Mouse (Mus musculus) heart, embryonic 12.5 days (tissue): ENCODE measurements around the gene Disp1. TPM values are rescaled to one million over a fixed set of nuclear protein-coding genes. Genes with fewer than 3 reads are reported as not detected.
A peak's percentile ranks its signal among the peaks of the same experiment; 100 is the strongest.

Experiments
- ATAC-seq: fragments of 200-750 bp; cut with Nextera tagmentation; 2 replicates; pipeline ENCODE4 v1.8.0; 2017; ENCODE audit warnings: moderate TSS enrichment, moderate library complexity; ENCODE audit not compliant: insufficient number of reproducible peaks, low FRiP score
- H3K27ac ChIP-seq: fragments of 300-500 bp; sonication (generic); 2 replicates; pipeline ENCODE4 v1.5.1; 2016; ENCODE audit warnings: mild to moderate bottlenecking, moderate library complexity; ENCODE audit not compliant: poor library complexity, severe bottlenecking
- H3K27me3 ChIP-seq: fragments of 300-500 bp; sonication (generic); replicated peaks from 2 replicates; pipeline ENCODE4 v1.6.1; 2016; ENCODE audit warnings: mild to moderate bottlenecking, moderate library complexity
- H3K36me3 ChIP-seq: fragments of 300-500 bp; sonication (generic); 2 replicates; pipeline ENCODE4 v1.6.1; 2016; ENCODE audit warnings: mild to moderate bottlenecking, moderate library complexity
- H3K4me1 ChIP-seq: fragments of 300-500 bp; sonication (generic); replicated peaks from 2 replicates; pipeline ENCODE4 v1.6.1; 2016; ENCODE audit warnings: mild to moderate bottlenecking
- H3K4me2 ChIP-seq: fragments of 300-500 bp; sonication (generic); 2 replicates; pipeline ENCODE4 v1.6.1; 2016; ENCODE audit warnings: mild to moderate bottlenecking, moderate library complexity
- H3K4me3 ChIP-seq: fragments of 300-500 bp; sonication (generic); 2 replicates; pipeline ENCODE4 v1.5.1; 2016; ENCODE audit warnings: mild to moderate bottlenecking
- H3K9ac ChIP-seq: fragments of 300-500 bp; sonication (generic); 2 replicates; pipeline ENCODE4 v1.6.1; 2016; ENCODE audit warnings: mild to moderate bottlenecking, moderate library complexity
- H3K9me3 ChIP-seq: fragments of 300-500 bp; sonication (generic); replicated peaks from 2 replicates; pipeline ENCODE4 v1.6.1; 2016; ENCODE audit warnings: mild to moderate bottlenecking, moderate library complexity
- WGBS: fragments of 180-500 bp; shearing (Covaris S2); methylation state at CpG from one replicate; pipeline ENCODE4 v1.1.7; 2016; 5-methylcytosine and 5-hydroxymethylcytosine counted together
- polyA plus RNA-seq: library from polyadenylated mRNA; unstranded; fragments of >200 nt; fragmentation: Nextera tagmentation; extraction: Ambion mirVana; gene quantifications from 2 replicates; pipeline ENCODE4 v1.2.1, GENCODE M21; 2016

Disp1 gene
- polyA plus RNA-seq, 1 experiment from 2014 or later, result 10.9 TPM

DNA sequence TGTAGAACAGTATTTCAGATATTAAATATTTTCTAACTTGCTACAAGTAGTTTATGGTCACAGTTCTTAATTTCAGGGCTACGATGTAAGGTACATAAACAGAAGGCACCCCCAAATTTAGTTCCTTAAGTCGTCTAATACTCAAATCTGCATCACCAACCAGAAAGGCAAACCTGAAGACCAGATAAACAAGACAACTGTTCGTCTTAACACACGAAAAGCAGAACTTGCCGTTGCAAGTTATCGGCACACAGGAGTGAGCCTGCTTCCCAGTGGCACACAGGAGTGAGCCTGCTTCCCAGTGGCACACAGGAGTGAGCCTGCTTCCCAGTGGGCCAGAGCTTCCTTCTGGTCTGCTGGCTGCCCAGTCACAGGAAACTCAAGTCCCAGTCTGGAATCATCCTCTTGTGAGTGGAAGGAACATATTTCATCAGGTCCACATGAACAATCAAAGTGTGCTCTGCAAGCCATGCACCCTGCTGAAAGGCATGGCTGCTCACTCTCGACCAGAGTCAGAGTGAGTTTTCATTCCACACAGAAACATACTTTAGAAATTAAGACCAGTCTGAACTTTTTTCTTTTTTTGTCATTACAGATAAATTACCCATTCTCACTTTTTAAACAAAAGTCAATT lies 75.1 kb downstream of the Disp1 start:
- WGBS, result 49% methylated on average over 7 of the region's 7 CpGs
- H3K4me2 ChIP-seq, result peak overlapping the region; percentile 54
- no peaks in the 10 kb centered on the region for H3K27me3 ChIP-seq
- no peaks in the 10 kb centered on the region for H3K9me3 ChIP-seq
- H3K4me1 ChIP-seq, result peaks cover 52% of the 10 kb centered on the region
- ATAC-seq, result no peak
- no peak overlapping the region; the same call in 1 of the 2 replicates for H3K9ac ChIP-seq
- no peak overlapping the region for H3K27ac ChIP-seq
- no peak overlapping the region for H3K4me3 ChIP-seq
- no peaks in the 10 kb centered on the region for H3K36me3 ChIP-seq

DNA sequence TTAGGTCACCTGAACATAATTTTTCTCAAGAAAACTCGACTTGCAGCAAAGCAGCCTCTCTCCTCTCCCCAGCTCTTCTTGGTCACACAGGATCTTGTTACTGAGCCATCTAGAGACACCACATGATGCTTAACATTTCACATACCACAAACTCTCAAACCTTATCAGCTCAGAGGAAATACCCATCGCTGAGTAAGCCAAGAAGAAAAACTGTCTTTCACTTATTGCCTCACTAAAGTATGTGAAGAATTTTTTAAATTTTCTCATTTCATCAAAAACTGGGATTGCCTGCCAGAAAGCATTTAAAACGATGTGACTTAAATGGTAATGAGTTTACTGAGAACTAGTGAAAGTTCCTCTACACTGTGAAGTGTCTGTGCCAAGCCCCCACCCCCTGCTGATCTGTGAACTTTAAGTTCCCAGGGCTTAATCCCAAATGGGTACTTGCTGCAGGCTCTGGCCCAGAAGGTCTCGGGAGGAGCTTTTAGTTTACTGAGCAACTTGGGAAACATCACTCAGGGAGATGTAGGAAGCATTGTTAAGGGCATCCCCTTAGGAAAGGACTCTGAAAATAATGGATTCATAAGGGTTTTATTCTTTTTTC lies 76.6 kb downstream of the Disp1 start:
- Histone ChIP-seq H3K4me3 (no peak overlapping the region), H3K9me3 (no peaks in the 10 kb centered on the region), H3K9ac (no peak overlapping the region), H3K27me3 (no peaks in the 10 kb centered on the region), H3K27ac (no peak overlapping the region), H3K4me2 (no peak overlapping the region), H3K36me3 (no peaks in the 10 kb centered on the region), H3K4me1 (peaks cover 51% of the 10 kb centered on the region)
- no peak for ATAC-seq
- WGBS, result 12% methylated on average over 4 of the region's 4 CpGs

DNA sequence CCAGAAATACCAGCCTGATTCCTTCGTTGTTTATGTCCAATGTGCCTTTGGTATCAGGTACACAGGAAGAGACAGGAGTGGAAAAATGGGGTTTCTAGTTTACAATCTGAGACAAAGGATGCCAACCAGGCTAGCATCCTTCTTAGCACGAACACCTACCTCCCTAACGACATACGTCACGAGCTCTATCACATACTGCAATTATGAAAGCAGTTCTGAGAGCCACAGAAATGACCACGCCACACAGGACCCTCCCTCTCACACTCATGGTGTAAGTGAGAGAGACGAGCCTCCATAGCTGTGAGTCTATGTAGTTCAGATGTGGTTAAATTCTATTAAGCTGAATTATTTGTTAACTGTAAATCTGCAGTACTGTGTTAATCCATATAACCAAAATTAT lies 78.1 kb downstream of the Disp1 start:
- no peak overlapping the region for H3K27ac ChIP-seq
- H3K4me3 ChIP-seq, result no peak overlapping the region
- no peaks in the 10 kb centered on the region for H3K9me3 ChIP-seq
- peaks cover 53% of the 10 kb centered on the region for H3K4me1 ChIP-seq
- no peaks in the 10 kb centered on the region for H3K36me3 ChIP-seq
- 72% methylated on average over 7 of the region's 7 CpGs for WGBS
- no peak overlapping the region for H3K4me2 ChIP-seq
- H3K27me3 ChIP-seq, result no peaks in the 10 kb centered on the region
- ATAC-seq, result no peak
- no peak overlapping the region for H3K9ac ChIP-seq

DNA sequence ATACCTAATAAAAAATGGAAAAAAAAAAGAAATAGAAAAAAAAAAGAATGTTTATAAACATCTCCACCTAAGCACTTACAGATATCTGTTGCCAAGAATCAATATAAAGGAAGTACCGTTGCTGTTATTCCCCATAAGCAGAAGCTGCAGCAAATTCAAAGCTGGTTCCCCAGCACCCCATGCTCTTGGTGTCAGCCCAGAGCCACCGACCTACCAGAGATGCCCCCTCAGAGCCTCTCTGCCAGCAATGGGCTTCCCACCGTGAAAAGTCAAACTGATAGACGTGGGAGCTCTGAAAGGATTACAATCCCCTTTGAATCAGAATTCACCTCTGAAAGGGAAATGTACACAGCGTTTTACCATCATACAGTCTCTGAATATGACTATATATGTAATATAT lies 78.8 kb downstream of the Disp1 start:
- H3K9ac ChIP-seq, result no peak overlapping the region
- peaks cover 58% of the 10 kb centered on the region for H3K4me1 ChIP-seq
- no peak overlapping the region for H3K4me2 ChIP-seq
- H3K4me3 ChIP-seq, result no peak overlapping the region
- no peaks in the 10 kb centered on the region for H3K36me3 ChIP-seq
- H3K27ac ChIP-seq, result no peak overlapping the region
- ATAC-seq, result no peak
- WGBS, result 65% methylated on average over 5 of the region's 5 CpGs
- H3K9me3 ChIP-seq, result no peaks in the 10 kb centered on the region
- H3K27me3 ChIP-seq, result no peaks in the 10 kb centered on the region

DNA sequence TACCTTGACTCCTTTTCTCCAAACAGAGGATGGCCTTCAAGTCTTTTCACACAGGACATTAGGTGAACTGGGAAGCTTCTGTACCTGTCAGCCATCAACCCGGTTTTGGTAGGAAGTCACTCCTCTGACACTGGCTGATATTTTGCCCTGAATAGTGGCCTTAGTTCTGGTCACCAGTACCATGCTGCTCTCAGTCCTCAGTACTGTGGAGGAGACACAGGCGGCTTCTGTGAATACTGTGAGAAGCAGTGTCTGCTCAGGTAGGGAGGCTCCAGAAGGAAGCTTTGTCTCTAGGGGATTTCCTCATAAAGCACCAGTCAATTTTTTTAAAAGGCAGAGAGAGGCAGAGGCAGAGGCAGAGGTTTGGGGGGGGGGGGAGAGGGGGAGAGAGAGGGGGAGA lies 80.0 kb downstream of the Disp1 start:
- Histone ChIP-seq H3K9ac (peak overlapping the region; percentile 44; the same call in 1 of the 2 replicates), H3K9me3 (no peaks in the 10 kb centered on the region), H3K4me3 (no peak overlapping the region), H3K36me3 (no peaks in the 10 kb centered on the region), H3K4me1 (peaks cover 55% of the 10 kb centered on the region), H3K4me2 (0 out of 2 replicates have a peak overlapping the region, but pooled peaks have one; percentile 27), H3K27ac (0 out of 2 replicates have a peak overlapping the region, but pooled peaks have one; percentile 13), H3K27me3 (no peaks in the 10 kb centered on the region)
- ATAC-seq, result no peak
- 54% methylated on average over 2 of the region's 2 CpGs for WGBS

DNA sequence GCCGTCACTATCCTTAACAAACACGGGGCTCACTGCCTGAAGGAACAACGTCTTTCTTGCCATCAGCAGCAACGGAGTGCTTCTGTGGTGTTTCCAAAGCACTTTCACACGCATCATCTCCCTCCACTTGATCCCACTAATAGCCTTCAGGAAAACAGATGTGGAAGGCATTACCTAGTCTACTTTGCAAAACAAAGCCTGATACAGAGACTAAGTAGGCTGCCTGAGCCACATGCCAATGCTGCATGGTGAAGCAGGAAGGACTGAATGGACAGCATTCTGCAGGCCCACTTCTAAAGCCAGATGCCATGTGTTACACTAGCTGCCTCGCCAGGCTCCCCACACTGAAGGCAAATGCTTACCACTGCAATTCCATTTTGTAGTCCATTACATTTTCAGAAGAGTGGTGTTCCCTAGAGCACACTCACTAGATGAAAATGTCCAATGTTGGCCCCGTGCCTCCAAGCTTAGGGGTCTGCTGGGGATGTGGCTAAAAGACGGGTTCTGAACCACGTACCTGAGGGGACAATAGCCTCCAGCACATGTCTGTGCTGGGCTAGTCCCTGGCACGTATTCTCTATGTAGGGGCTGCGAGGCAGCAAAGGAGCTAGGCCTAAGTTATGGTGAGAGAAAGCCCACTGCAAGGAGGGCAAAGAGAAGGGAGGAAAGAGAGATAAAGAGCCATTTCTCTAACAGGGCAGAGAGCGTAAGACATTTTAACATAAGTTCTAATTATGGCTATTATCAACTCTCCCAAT lies 80.6 kb downstream of the Disp1 start:
- no peak overlapping the region for H3K4me3 ChIP-seq
- no peak overlapping the region for H3K9ac ChIP-seq
- WGBS, result 68% methylated on average over 12 of the region's 12 CpGs
- no peak overlapping the region for H3K4me2 ChIP-seq
- no peaks in the 10 kb centered on the region for H3K27me3 ChIP-seq
- H3K4me1 ChIP-seq, result peaks cover 55% of the 10 kb centered on the region
- H3K27ac ChIP-seq, result no peak overlapping the region
- no peaks in the 10 kb centered on the region for H3K9me3 ChIP-seq
- H3K36me3 ChIP-seq, result no peaks in the 10 kb centered on the region
- no peak for ATAC-seq

DNA sequence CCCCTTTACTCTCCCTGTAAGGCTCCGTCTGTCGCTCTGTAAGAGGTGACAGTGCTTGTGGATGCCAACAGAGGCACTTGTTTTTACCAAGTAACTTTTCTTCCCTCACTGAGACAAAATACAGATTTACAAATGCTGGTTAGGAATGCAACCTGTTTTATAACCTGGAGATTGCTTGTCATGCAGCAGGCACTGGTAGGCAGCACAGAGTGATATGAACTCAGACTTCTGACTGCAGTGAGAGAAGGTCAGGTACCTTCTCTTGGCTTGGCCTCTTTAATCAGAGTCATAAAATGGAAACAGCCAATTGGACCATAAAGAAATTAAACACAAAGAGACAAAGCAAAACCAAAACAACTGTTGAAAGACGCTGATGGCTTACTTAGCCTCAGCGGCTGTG lies 83.2 kb downstream of the Disp1 start:
- no peak overlapping the region for H3K9ac ChIP-seq
- peaks cover 5% of the 10 kb centered on the region for H3K36me3 ChIP-seq
- WGBS, result 59% methylated on average over 4 of the region's 4 CpGs
- H3K4me3 ChIP-seq, result no peak overlapping the region
- ATAC-seq, result no peak
- H3K4me2 ChIP-seq, result no peak overlapping the region
- peaks cover 71% of the 10 kb centered on the region for H3K4me1 ChIP-seq
- H3K27me3 ChIP-seq, result no peaks in the 10 kb centered on the region
- no peak overlapping the region for H3K27ac ChIP-seq
- H3K9me3 ChIP-seq, result no peaks in the 10 kb centered on the region

DNA sequence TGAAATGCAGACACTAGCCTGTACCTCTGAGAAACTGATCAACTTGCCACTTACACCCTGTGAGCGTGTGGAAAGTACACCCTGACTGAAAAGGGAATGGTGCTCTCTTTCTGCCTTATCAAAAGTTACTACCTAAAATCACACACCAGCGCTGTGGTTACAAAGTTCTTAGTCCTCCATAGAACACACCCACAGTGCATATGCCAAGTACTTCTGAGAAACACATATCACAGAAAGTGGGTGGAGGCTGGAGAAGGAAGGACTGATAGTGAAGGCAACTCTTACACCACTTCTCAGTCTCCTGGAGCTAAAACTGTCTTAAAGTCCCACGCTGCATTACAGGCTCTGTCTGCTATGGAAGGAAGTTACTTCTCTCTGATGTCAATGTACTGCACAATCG lies 86.9 kb downstream of the Disp1 start:
- WGBS, result 45% methylated on average over 4 of the region's 4 CpGs
- Histone ChIP-seq H3K27ac (no peak overlapping the region), H3K27me3 (no peaks in the 10 kb centered on the region), H3K4me3 (no peak overlapping the region), H3K4me2 (no peak overlapping the region), H3K4me1 (peaks cover 52% of the 10 kb centered on the region), H3K36me3 (peaks cover 5% of the 10 kb centered on the region), H3K9me3 (no peaks in the 10 kb centered on the region), H3K9ac (no peak overlapping the region)
- ATAC-seq, result no peak

DNA sequence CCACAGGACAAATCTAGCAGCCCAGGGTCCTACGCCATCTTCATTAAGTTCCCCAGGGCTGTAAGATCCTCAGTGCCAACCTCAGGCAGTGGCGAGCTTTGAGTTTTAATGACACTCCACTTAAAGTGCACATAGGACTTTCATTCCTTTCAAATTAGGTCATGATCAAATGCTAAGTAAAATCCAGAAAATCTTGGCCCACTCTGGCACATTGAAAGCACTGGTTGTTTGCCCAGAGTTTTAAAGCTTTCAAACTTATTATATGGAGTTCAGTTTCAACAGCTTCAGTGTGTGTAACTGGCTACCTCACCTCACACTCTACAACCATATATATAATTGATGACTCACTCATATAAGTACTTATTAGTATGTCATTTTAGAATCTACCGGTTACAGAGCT lies 87.9 kb downstream of the Disp1 start:
- Histone ChIP-seq H3K27me3 (no peaks in the 10 kb centered on the region), H3K36me3 (peaks cover 5% of the 10 kb centered on the region), H3K4me3 (no peak overlapping the region), H3K27ac (no peak overlapping the region), H3K4me1 (peaks cover 47% of the 10 kb centered on the region), H3K4me2 (no peak overlapping the region), H3K9ac (no peak overlapping the region), H3K9me3 (no peaks in the 10 kb centered on the region)
- ATAC-seq, result no peak
- WGBS, result 74% methylated on average over 3 of the region's 3 CpGs

DNA sequence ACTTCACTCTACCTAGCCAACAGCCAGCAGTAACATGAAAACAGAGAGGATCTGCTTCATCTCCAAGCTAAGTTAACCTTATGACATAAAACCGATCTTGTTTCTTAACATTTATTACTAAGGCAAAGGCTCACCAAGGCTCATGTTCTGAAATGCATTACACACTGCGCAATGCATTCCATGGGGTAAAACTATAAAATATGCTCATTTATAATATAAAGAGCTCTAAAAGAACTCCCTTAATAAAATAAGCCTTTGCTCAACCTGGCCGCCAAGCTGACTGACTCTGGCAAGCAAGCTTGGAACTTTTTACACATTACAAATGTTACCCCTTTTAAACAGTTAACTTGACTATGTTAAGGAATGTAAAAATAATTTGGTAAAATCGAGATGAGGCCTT lies 94.1 kb downstream of the Disp1 start:
- no peak for ATAC-seq
- Histone ChIP-seq H3K9ac (no peak overlapping the region), H3K27me3 (no peaks in the 10 kb centered on the region), H3K4me2 (no peak overlapping the region), H3K9me3 (no peaks in the 10 kb centered on the region), H3K4me3 (no peak overlapping the region), H3K27ac (no peak overlapping the region), H3K36me3 (no peaks in the 10 kb centered on the region), H3K4me1 (no peaks in the 10 kb centered on the region)
- 80% methylated on average over 4 of the region's 4 CpGs for WGBS

DNA sequence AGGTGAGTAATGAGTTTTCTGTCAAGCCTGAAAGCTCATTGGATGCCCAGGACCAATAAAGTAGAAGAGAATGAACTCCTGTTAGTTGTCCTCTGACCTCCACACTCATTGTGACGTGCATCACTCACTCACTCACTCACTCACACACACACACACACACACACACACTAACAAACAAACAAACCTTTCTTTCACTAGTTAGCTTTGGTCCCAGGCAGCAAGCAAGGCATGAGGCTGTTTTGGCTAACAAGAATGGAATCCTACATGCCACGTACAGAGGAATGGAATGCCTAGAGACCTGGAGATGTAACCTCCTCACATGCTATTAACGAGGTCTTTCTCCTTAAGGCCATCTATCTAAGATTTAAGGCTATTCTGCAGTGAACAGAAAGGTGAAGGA lies 97.6 kb downstream of the Disp1 start:
- WGBS, result 73% methylated on average over 3 of the region's 3 CpGs
- Histone ChIP-seq H3K27me3 (no peaks in the 10 kb centered on the region), H3K36me3 (no peaks in the 10 kb centered on the region), H3K4me1 (peaks cover under 1% of the 10 kb centered on the region; the same call in 1 of the 2 replicates), H3K4me3 (no peak overlapping the region), H3K9ac (no peak overlapping the region), H3K9me3 (no peaks in the 10 kb centered on the region), H3K27ac (no peak overlapping the region), H3K4me2 (no peak overlapping the region)
- ATAC-seq, result no peak
